Mouse (Mus musculus): ENCODE measurements around the gene Slc22a28. TPM values are rescaled to one million over a fixed set of nuclear protein-coding genes. Genes with fewer than 3 reads are reported as not detected.
"Not testable (repeated sequence)": the region's sequence is repeated elsewhere in the genome, so short reads cannot be mapped to it uniquely, and the experiment has no call there.

The Slc22a28 gene
- polyA plus RNA-seq (2017; shearing (Covaris generic)), result not detected

DNA sequence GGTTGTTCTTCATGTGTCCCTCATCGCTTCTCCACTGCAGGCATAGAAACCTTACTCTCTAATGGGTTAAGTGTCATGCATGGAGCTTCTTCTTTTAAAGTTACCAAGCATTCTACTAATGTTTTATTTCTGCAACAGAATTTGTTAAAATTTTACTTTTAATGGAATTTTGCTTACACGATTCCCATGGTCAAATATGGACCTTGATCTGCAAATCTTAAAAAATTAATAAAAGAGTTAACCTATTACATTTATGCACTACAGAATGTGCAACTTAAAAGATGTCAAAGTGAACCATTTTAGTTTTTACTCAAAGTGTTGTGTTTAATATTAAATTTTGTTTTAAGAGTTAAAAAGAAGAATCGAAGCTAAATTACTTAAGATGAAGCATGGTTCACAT is at the start of gene Slc22a28:
Gene Slc22a28, minus strand, starts transcription at position 102 of the 400 bp plus-strand sequence.
- not testable (repeated sequence) for ATAC-seq

DNA sequence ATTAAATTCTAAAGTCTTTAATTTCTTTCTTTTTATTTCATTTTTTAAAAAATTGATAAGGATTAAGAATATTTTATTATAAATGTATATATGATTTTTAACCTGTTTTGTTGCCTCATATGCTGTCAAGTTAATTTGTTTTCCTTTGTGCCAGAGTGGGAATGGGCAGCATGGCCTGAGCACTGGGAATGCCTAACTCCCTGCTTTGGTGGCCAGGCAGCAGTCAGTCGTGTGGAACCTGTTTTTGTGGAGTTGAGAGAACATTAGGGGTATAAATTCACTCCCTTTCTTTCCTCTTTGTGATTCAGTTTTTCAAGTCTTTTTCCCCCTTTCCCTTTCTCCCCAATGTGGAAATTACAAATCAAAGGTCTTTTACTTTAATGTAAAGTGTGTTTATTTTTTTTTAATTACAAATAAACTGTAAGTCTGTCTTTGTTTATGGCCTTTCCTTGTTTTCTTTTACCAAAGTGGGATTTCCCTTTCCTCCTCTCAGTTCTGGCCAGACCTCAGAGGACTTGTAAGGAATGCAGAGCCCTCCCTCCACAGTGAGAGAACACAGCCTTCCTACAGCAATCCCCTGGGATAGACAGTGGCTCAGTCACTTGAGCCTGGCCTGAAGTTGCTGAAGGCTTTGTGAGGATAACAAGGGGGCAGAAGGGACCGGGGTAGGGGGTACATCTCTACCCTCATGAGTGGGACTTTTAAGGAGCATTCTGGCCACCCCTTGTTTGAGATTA is 17.2 kb upstream of the Slc22a28 start:
- ATAC-seq, result no peak

DNA sequence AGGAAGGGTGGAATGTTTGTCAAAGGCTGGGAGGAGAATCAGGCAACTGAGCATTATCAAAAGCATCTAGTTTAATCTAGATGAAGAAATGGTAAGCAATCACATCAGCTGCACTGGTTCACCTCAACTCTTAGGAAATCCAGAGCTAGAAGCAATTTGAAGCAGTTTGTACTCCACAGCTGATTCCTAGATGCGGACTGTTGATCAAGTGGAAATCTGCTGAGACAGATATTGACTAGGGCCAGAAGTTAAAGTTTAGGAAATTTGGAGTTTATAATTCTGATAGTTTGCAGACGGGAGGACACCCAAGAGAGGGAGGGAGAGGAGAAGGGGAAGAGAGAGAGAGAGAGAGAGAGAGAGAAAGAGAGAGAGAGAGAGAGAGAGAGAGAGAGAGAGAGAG is 10.9 kb upstream of the Slc22a28 start:
- not testable (repeated sequence) for ATAC-seq

DNA sequence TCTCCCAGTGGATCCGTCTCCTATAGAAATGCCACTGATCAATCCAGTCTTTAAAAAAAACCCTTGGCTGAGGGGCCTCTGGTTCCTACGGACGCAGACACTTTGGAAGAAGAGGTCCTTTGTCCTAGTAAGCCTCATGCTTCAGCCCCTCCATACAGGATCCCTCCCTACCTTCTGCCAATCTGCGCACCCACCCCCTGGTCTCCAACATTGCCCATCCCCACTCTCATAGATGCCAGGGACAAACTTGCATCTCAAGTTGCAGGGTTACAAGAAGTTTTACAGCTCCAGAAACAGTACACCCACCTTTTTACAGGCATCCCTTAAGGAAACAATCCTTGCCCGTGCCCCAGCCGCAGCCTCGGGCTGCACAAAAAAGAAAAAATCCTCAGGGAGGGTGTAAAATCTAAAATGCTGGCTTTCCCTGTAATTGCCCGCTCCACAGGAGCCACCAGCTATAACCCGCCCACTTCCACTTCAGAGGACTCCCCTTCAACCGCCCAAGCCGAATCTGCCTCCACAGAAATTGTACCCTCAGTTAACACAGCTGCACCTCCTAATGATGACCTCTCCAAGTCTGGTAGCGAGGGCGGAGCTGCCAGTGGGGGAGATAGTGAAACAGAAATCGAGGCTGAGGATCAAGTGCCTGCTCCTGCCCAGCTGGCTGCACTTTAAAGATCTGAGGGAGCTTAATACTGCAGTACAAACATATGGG is 2.5 kb upstream of the Slc22a28 start:
- not testable (repeated sequence) for ATAC-seq

DNA sequence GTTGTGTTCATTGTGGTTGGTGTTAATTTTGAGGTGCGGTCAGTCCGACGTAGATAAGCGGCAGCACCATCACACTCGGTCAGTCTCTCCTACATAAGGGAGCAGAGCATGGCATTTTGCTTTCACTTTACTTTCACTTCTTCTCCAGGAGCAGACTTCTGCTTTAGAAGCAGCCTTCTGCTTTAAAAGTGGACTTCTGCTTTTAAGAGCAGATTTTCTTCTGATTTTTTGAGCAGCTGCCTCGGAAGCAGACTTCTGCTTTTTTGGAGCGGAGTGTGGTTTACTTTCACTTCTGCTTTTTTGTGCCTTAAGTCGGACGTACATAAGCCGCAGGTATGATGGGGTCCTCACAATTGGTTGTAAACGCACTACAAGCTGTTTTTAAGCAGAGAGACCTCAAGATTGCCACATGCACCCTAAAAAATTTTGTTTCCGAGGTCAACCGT is 111.9 kb downstream of the Slc22a28 start:
- peak; percentile 60 for ATAC-seq

DNA sequence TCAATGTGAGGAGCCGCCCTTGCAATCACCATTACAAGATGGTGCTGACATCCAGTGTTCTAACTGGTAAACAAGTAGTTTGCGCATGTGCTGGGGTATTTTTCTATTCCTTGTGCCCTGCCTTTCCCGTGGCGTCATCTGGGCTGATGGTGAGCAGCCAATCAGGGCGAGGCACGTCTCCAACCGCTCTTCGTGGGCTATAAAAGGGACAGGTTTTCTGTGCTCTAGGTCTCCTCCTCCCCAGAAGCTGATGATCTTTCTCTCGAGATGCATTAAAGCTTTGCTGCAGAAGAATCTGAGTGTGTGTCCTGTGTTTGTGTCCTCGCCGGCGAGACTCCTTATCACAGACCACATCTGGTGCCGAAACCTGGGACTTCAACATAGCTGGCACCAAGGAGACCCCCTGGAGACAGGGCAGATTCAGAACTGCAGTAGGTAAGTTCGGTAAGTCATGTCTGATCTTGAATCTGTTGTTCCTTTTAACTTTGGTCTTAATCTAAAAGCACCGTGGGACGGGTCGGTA is 112.4 kb downstream of the Slc22a28 start:
- ATAC-seq, result peak; percentile 34

DNA sequence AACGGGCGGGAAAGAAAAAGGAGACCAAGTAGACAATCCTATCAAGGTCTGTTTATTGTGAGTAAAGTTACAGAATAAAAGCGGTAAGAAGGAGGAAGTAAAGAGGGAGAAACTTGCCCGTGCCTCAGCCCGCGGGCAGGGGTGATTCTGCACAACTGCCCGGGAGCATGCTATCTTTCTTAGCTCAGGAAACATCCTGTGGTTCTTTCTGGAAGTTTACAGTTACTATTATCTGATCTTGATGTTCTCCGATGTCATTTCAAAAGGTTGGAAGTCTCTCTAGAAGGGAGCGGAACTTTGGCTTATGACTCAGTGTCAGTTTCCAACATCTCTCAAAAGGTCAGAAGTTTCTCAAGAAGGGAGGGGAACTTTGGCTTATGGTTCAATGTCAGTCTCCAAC is 113.2 kb downstream of the Slc22a28 start:
- not testable (repeated sequence) for ATAC-seq

Other genes starting within 250 kb of the Slc22a28 start
- gene Slc22a27, start 166.0 kb downstream of the Slc22a28 start, polyA plus RNA-seq (2017; shearing (Covaris generic)), result not detected
- under 1 TPM in 1 of 2 experiments, not detected in 1; 0.28 TPM for gene Slc22a29, start 86.9 kb upstream of the Slc22a28 start, polyA plus RNA-seq (2017; shearing (Covaris generic))

Measured in activated CD4-positive, CD25-positive, alpha-beta regulatory T cell, adult 4 months (primary cell).